Mouse (Mus musculus): ENCODE measurements around the gene P2ry1.

The P2ry1 gene

DNA sequence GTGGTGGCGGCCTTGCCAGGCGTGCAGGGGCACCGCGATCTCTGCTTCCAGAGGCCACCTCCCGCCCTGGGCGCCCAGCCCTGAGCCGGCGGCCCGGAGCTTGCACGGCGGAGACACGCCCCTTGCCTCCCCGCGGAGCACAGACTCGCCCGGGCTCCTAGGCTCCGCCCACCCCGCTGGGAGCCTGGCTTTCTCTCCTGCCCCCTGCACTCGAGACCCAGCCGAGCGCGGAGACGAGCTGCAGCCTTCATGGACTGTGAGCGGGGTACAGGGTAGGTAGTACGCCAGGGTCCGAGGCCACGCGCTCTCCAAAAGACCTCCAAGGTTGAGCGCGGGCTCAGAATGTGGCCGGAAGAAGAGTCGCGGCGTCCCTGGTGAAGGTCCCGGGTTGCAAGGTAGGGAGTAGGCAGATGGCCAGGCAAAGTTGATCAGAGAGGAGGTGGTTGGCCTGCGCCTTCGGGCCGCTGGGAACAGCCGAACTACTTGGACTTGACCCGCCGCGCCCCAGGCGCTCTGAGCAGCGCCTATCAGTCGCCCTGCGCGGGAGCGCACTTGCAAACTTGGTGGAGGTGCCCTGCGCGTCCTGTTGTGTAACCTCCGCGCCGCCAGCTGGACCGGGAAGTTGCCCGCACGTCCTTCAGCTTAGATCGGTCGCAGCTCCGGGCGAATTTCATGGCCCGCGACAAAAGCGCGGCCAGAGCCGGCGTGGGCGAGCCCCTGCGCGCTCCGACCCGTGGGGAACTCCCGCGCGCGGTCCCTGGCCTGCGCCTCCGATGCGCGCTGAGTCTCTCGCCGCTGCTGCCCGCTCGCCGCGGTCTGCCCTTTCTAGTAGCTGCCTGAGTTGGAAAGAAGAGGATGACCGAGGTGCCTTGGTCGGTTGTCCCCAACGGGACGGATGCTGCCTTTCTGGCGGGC, at the start of gene P2ry1:
TSS of gene P2ry1 (plus strand) at position 209 of the 915 bp plus-strand sequence.
- DNase-seq, result peak; percentile 91

DNA sequence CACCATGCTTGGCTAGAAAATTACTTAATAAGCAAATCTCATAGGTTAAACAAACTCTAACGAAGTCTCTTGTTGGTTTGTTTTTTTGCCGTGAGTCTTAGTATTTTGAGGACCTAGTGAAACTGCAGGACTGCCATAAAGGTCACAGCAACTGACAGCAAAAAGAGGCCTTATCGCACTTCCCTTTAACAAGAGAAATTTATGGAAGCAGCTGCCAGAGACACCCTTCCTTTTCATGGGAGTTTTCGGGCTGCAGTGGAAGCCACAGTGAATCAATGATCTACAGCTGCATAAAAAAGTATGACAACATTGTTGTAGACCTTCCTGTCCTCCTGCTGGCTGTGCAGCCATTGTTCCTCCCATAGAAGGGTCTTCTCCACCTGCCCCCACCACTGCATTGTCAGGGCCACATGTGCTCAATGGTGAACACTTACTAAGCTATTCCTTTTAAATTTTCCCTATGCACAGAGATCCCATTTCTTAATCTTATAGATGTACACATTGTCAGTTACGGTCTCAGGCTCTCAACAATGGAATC, 49.3 kb upstream of the P2ry1 start:
- no peak for DNase-seq

DNA sequence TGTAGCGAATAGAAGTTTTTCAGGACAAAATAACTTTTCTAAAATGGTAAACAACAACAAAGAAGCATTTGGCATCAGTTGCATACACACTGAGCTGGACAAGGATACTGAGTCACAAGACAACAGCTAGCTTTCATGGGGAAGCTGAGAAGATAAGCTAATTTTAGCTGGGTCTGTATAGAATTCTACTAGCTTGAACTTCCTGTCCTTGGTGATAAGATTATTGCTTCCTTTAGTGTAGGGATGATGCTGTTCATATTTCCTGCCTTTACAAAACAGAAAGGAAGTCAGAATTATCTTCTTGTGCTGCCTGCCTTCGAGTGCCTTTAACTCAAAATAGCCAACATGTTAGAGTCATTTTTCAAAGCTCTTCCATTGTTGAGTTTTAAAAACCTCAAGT, 48.5 kb upstream of the P2ry1 start:
- no peak for DNase-seq

DNA sequence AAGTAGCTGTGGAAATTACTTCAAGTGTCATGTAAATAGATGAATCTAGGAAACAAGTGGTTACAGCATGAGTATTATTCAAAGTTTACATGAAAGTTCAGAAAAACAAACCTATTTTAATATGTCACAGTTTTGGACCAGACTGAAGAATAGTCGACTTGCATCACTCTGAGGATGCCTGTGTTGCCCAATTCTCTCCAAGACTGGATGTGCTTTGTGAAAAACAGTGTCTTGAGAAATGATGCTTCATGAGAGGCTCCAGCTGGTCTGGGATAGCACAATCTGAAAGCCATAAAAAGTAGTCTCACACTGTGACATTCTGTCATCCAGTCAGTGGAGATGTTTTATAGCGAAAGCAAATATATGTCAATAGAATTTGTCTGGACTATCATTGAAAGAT, 43.8 kb upstream of the P2ry1 start:
- no peak for DNase-seq

DNA sequence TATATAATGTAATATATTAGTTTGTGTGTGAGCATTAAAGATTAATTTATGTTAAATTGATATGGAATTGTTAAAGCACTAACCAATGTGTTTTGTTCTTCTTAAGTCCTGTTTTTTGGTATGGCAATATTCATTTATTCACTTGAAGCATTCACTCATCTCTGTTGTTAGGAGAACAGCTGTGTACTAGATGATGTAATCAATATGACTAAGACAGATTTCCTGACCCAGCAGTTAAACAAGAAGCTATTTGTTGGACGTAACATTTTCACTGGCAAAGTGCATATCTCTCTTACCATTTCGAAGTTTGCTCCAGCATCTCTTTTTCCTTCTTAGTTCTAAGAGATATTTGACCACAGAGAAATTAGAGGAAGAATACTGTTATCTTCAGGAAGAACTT, 37.5 kb upstream of the P2ry1 start:
- DNase-seq, result no peak

DNA sequence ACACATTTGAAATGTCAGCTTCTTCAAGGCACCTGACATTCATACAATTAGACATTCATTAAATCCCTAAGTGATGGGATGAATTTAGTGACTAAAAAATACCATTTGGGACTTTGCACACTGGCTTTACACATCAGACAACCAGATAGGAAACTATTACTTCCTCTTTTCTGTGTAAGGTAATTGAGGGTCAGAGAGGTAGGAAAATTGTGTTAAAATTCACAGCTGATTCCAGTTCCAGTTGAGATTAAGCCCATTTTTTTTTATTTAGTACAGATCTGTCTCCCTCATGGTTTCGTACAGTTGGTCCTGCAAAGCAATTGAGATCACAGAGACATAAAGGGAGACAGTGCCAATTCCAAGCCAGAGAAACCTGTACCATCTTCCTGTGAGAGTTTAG, 27.7 kb upstream of the P2ry1 start:
- DNase-seq, result no peak

DNA sequence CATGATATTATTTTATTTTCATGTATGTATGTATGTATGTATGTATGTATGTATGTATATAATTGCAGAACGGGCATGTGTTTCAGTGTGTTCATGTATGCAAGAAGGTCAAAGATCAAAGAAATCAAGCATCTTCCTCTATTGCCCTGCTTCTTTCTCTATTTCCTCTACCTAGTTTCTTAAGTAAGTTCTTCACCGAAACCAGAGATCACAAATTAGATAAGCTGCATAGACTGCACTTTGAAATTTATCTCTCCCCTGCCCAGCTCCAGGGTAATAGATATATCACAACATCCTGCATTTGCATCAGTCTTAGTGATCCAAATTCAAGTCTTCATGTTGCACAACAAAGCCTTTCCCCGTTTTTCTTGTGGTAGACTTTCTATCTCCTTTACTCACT, 20.5 kb upstream of the P2ry1 start:
- DNase-seq, result no peak

DNA sequence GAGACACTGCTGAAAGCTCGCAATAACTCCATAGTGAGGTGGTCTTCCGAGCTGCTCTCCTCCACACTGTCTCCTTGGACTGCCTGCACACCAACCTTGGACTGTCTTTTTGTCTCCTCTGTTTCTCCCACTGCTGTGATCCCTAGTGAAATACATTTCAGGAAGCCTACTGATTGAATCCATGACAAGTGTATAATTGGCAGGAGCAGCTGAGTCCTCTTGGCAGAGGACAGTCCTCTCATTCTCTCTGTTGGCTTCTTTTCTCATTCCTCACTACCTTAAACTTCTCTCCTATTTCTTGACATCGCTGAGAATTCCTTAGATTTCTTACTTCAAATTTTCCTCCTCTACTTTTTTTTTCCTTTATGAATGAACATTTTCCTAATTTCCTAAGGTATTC, 4.5 kb upstream of the P2ry1 start:
- DNase-seq, result no peak

DNA sequence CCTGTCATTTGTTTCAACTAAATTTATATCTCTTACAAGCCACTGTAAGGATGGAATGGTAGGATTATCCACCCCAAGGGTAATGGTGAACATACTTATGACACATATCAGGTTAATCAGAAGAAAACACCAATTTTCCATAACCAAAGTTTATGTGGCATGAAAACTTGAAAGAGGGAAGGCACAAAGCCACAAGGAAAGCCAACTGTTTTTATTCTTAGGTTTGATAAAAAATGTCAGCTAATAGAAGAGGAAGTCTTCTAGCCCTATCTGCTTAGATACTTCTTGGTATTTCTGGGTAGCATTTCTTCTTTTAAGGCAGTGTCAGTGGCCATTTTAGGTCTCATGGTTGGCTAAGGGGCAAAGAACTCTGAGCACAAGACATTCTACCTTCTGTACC, 2.9 kb upstream of the P2ry1 start:
- DNase-seq, result no peak

DNA sequence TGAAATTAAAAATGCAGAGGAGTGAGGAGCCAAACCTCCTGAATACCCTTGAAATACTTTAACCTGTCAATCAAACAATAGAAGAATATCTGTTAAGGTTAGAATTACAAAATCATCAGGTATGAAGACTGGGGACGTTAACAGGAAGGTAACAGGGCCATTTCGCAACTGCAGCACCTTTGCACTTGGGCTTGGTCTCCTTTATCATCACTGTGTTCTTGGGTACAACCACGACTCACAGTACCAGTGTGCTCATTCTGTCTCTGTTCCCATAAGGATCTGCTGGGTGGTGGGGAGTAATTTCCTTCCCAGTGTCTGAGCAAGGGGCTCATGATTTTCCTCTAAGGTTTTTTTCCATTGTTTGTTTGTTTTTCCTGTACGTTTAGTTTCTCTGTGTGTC, 1.8 kb upstream of the P2ry1 start:
- no peak for DNase-seq

DNA sequence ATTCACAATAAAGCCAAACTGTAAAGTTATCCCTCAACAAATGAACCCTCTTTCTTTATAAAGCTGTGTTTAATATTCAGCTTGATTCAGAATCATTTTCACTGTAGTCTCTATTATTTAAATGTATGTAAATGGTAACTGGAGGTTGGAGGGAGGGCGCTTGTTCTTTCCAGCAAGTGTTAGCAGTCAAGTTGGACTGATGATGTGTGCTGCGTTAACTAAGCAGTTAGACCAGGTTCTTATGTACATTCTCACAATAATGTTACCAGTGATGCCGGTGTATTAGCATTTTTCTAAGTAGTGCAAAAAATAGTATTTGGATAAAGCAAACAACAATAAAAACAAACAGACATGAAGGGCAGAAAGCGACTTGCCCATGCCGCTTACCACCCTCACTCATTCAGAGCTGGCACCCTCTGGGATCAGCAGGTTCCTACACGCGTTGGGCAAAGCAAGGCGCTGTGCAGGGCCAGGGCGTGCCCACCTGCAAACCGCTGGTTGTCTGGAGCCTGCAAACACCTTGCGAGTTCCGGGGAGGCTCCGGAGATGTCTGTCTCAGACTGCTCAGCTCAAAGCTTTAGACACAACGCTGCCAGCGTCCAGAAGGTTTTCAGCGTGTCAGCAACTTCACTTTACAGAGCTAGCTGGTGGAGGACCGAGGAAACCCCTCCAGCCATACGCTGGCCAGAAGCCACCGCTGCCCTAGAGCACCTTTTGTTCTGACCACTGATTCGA, 576 bp upstream of the P2ry1 start:
- DNase-seq, result no peak

DNA sequence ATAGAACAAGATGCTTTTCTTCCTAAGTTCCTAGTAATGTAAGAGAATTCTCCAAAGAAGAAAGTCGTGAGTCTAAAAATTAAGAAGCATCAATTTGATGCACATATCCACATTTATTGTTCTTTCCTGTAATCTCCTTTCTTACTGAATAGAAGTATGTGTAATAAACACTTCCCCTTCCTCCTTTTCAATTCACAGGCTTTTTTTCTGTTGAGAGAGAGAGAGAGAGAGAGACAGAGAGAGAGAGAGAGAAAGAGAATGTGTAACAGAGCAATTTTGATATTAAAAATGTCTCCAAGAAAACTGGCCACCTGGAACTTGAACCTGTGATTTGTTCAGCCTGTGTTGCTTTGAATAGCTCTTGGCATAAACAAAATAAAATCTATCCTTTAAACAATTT, 2.0 kb downstream of the P2ry1 start:
- no peak for DNase-seq

DNA sequence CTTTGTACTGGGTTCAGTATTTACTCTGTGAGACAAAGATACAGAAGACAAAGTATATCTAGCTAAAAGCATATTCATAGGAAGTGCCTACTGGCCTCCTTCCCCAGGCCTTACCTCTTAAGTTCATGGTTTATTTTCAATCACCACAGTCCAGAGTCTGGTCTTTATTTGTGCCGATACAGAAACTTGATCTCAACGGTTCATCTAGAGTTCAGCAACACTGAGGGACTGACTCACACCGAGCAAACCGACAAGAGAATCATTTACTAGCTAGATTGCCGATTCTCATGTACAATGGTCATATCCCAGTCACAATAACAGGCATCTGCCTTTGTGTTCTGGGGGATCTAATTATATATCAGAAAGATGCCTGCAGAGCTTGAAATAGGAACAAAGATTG, 9.1 kb downstream of the P2ry1 start:
- no peak for DNase-seq

DNA sequence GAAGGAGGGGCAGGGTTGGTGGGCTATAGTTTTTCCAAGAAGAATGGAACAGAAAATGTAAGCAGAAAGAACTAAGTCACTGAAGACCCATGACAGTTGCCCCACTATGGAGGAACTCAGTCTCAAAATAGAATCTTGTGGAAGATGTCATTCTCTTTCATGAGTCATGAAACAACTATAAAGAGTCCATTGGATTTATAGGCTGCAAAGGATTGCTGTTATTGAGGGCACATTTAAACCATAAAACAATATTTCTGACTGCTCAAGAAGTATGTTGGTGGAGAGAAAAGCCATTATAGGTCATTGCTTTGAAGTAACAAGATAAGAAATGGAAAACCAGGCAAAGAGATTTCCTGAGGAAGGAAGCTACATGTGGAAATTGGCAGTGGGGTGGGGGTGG, 10.0 kb downstream of the P2ry1 start:
- DNase-seq, result no peak

DNA sequence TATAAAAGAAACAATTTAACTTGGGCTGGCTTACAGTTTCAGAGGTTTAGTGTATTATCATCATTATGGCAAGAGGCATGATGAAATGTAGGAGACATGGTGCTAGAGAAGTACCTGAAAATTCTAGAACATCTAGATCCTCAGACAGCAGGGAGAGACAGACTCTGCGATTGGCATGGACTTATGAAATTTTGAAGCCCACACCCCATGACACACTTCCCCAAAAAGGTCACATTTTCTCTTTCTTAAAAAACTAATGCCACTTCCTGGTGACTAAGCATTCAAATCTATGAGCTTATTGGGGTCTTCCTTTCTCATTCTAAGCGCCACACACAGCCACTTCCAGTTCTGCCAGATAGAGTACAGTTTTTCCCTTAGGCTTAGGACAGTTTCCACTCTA, 14.1 kb downstream of the P2ry1 start:
- no peak for DNase-seq

DNA sequence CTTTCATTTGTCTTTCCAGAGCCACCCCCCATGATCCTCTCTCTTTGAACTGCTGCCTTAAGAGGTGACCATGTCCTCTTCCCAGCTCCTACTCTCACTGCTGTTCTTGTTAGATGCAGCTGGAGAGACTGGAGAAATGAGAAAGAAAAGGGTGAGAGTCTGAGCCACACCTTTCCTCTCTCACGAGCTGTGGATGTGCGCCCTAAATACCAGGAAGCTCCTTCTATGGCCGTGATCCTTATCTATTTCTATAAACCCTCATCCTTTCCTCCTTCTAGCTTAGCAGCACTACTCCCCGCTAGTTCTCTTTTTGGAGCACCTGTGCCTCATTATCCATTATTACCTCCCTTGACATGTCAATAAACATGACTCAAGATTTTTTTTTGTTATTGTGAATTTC, 29.5 kb downstream of the P2ry1 start:
- DNase-seq, result no peak

DNA sequence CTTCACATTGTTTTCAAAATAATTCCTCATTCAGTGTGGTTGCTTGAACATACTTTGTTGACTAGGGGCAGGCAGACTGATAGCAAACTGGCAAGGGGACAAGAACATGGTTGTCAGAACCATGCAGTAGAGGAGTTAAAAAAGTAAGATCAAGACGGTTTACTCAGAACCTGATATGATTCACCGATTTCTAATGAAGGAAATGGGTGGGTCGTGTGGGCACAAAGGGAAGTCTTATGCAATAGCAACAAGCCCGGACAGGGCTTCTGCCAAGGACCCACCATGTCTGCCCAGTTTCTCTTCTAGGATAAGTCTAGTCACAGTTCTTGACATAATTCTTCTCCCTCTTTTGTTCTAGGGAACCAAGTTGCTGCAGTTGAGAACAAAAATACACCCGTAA, 33.0 kb downstream of the P2ry1 start:
- DNase-seq, result no peak

DNA sequence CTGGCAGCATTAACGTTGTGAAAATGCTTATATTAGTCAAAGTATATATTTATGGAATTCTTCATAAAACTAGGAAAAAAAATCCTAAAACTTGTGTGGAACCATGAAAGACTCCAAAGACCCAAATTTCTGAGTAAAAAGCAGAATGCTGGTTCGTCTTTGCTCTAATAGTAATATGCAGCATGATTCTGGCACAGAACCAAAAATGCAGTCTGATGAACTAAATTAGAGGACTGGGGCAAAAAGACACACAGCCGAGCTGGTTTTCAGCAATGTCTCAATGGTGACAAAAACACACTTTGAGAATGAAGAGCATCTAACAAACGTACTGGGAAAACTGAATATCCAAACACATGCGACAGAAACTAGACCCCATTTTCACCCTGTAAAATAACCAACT, 37.3 kb downstream of the P2ry1 start:
- DNase-seq, result no peak

DNA sequence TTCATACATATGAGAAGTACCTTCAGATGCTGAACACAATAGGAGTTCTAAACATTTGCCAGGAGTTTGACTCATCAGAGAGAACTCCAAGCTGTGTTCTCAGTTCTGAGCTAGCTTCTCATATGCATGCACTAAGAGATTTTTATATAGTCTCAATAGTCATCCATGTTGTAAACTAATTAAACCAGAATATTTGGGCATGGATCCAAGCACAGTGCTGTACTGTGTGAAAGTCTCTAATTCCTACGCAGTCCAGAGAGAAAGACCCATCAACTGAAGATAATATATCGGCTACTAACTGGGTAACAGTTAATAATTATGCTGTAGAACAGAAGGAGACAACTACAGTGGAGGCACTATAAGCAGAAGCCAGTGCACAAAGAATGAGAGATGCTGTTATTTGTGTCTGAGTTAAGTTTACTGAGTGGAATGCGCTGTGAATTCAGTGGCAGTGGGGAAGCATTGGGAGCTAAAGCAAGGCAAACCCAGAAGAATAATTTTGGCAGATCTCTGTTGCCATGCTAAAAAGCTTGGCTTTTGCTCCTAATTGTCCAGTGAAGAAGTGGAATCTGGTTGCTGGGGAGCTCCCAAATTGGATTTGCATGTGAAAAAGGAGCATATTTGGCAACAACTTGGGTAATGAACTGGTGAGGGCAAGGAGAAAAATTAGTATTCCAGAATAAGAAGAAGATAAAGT, 47.5 kb downstream of the P2ry1 start:
- no peak for DNase-seq
